Mouse (Mus musculus) intestine, postnatal 0 days (tissue): ENCODE measurements around the gene Racgap1. TPM values are rescaled to one million over a fixed set of nuclear protein-coding genes. Genes with fewer than 3 reads are reported as not detected.

Experiments used
- ATAC-seq: fragments of 200-750 bp; cut with Nextera tagmentation; 2 replicates; pipeline ENCODE4 v1.8.0; 2017; ENCODE audit warnings: mild to moderate bottlenecking, moderate TSS enrichment, moderate library complexity
- H3K27ac ChIP-seq: fragments of 300-500 bp; sonication (generic); 2 replicates; pipeline ENCODE4 v1.5.1; 2014; ENCODE audit warnings: mild to moderate bottlenecking, low read depth, low read length, moderate library complexity
- H3K27me3 ChIP-seq: fragments of 300-500 bp; sonication (generic); replicated peaks from 2 replicates; pipeline ENCODE4 v1.6.1; 2014; ENCODE audit warnings: low read length, mixed read lengths; ENCODE audit not compliant: control insufficient read depth, insufficient read depth
- H3K36me3 ChIP-seq: fragments of 300-500 bp; sonication (generic); 2 replicates; pipeline ENCODE4 v1.6.1; 2014; ENCODE audit warnings: mild to moderate bottlenecking, moderate library complexity; ENCODE audit not compliant: control insufficient read depth, insufficient read depth
- H3K4me1 ChIP-seq: fragments of 300-500 bp; sonication (generic); replicated peaks from 2 replicates; pipeline ENCODE4 v1.6.1; 2014; ENCODE audit warnings: antibody characterized with exemption, low read length, mixed read lengths; ENCODE audit not compliant: control insufficient read depth, insufficient read depth
- H3K4me2 ChIP-seq: fragments of 300-500 bp; sonication (generic); replicated peaks from 2 replicates; pipeline ENCODE4 v1.6.1; 2014; ENCODE audit warnings: low read depth, mild to moderate bottlenecking, moderate library complexity
- H3K4me3 ChIP-seq: fragments of 300-500 bp; sonication (generic); 2 replicates; pipeline ENCODE4 v1.5.1; 2014; ENCODE audit warnings: low read depth, low read length
- H3K9ac ChIP-seq: fragments of 300-500 bp; sonication (generic); 2 replicates; pipeline ENCODE4 v1.6.1; 2014; ENCODE audit warnings: mild to moderate bottlenecking, low read depth, low read length
- H3K9me3 ChIP-seq: fragments of 300-500 bp; sonication (generic); 2 replicates; pipeline ENCODE4 v1.6.1; 2016; ENCODE audit warnings: mixed run types; ENCODE audit not compliant: control insufficient read depth
- CTCF ChIP-seq: sonication (generic); IDR thresholded peaks from 2 replicates; pipeline ENCODE4 v1.5.1; 2016; ENCODE audit warnings: low read depth, mild to moderate bottlenecking, control low read depth, antibody characterized with exemption, moderate library complexity
- WGBS: fragments of 180-500 bp; shearing (Covaris S2); extraction: QIAGEN DNeasy Blood & Tissue Kit; methylation state at CpG from one replicate; pipeline ENCODE4 v1.1.7; 2014; 5-methylcytosine and 5-hydroxymethylcytosine counted together
- polyA plus RNA-seq: library from polyadenylated mRNA; unstranded; fragments of >200 nt; fragmentation: Nextera tagmentation; extraction: Ambion mirVana; gene quantifications from 2 replicates; pipeline ENCODE4 v1.2.1, GENCODE M21; 2015

Racgap1 gene
- polyA plus RNA-seq, 1 experiment from 2014 or later, result 25.7 TPM

GRCm38 (mm10) chr15:99583463-99584344 is 67.8 kb downstream of the Racgap1 start:
- peak overlapping the region; percentile 62 for H3K4me2 ChIP-seq
- WGBS, result 3% methylated on average over 53 of the region's 54 CpGs
- ATAC-seq, result no peak

GRCm38 (mm10) chr15:99578802-99579485 is 72.5 kb downstream of the Racgap1 start, which contains the start of gene Aqp2:
Aqp2 (plus strand) TSS chr15:99579055.
- Histone ChIP-seq H3K9ac (no peak within 1 kb of the TSS), H3K4me3 (no peak within 1 kb of the TSS)
- no peak for ATAC-seq

More at GRCm38 (mm10) chr15:99583463-99584344, 67.8 kb downstream of the Racgap1 start:
- no peak overlapping the region for H3K9ac ChIP-seq
- H3K9me3 ChIP-seq, result no peaks in the 10 kb centered on the region
- H3K27me3 ChIP-seq, result peaks cover 82% of the 10 kb centered on the region
- peak overlapping the region; percentile 33 for H3K4me3 ChIP-seq
- no peak overlapping the region for H3K27ac ChIP-seq
- TF ChIP-seq CTCF, result no peak
- no peaks in the 10 kb centered on the region for H3K4me1 ChIP-seq
- no peaks in the 10 kb centered on the region for H3K36me3 ChIP-seq

More at GRCm38 (mm10) chr15:99578802-99579485, 72.5 kb downstream of the Racgap1 start, which contains the start of gene Aqp2:
- no peak within 1 kb of the TSS for H3K27ac ChIP-seq
- peaks cover 43% of the 10 kb centered on the region for H3K27me3 ChIP-seq
- no peaks in the 10 kb centered on the region for H3K36me3 ChIP-seq
- TF ChIP-seq CTCF, result no peak
- no peaks in the 10 kb centered on the region for H3K9me3 ChIP-seq
- H3K4me1 ChIP-seq, result no peaks in the 10 kb centered on the region
- 82% methylated on average over 26 of the region's 26 CpGs for WGBS
- no peak within 1 kb of the TSS for H3K4me2 ChIP-seq

Other genes with a start within 250 kb of the Racgap1 start
- gene Nckap5l, start 193.9 kb downstream of the Racgap1 start, polyA plus RNA-seq, result 1.8 and 2.1 TPM in 2 replicates
- gene Bcdin3d, start 176.9 kb downstream of the Racgap1 start, polyA plus RNA-seq, result 12.6 and 13.2 TPM in 2 replicates
- gene Faim2, start 123.5 kb downstream of the Racgap1 start, polyA plus RNA-seq, result 1.5 and 1.6 TPM in 2 replicates
- not detected in 2 replicates for gene Aqp2, start 72.6 kb downstream of the Racgap1 start, polyA plus RNA-seq
- gene Aqp5, start 60.9 kb downstream of the Racgap1 start, polyA plus RNA-seq, result 0.14 TPM in 1 of 2 replicates, not detected in the other
- not detected in 2 replicates for gene Aqp6, start 50.3 kb downstream of the Racgap1 start, polyA plus RNA-seq
- gene Asic1, start 18.7 kb upstream of the Racgap1 start, polyA plus RNA-seq, result 1.4 and 2.1 TPM in 2 replicates
- 13.2 and 13.3 TPM in 2 replicates for gene Smarcd1, start 50.5 kb upstream of the Racgap1 start, polyA plus RNA-seq
- 1.2 and 3.0 TPM in 2 replicates for gene Gm17349, start 53.8 kb upstream of the Racgap1 start, polyA plus RNA-seq
- 124 and 136 TPM in 2 replicates for gene Gpd1, start 65.9 kb upstream of the Racgap1 start, polyA plus RNA-seq
- 298 and 301 TPM in 2 replicates for gene Cox14, start 74.0 kb upstream of the Racgap1 start, polyA plus RNA-seq
- gene Cers5, start 121.2 kb upstream of the Racgap1 start, polyA plus RNA-seq, result 18.7 and 19.2 TPM in 2 replicates
- 64.3 and 78.9 TPM in 2 replicates for gene Lima1, start 223.8 kb upstream of the Racgap1 start, polyA plus RNA-seq